In genomic region chr9:66105168-66105567, GRCm38 (mm10) we compare ENCODE assay signal across 18 mouse cellular contexts. TPM values are rescaled to one million over a fixed set of nuclear protein-coding genes. Genes with fewer than 3 reads are reported as not detected.
DNase-seq lines count a peak whose midpoint lies in the region; ATAC-seq and TF ChIP-seq lines count a peak whose summit lies in the region.
"Had no signal": no experiment of that assay in that cellular context is flagged by ENCODE, and none has a peak within 500 bp of the region (broad histone marks: within the 10 kb centered on the region; RNA-seq: fewer than 3 reads in every experiment).

No protein-coding gene starts in this region.

- ATAC-seq in liver, embryonic 14.5 days (ENCODE audit: insufficient read depth): no peak
- no peak for ATAC-seq in liver, embryonic 11.5 days (replicated peaks; ENCODE audit: low FRiP score)
- no peak for ATAC-seq in megakaryocyte progenitor cell, adult 5-6 weeks (replicated peaks; ENCODE audit: poor library complexity)
- ATAC-seq: forebrain, embryonic 13.5 days; forebrain, postnatal 0 days had no signal

- no peak overlapping the region for H3K4me3 ChIP-seq in liver, embryonic 14.5 days (ENCODE audit: insufficient read depth in 1 of 2, low read depth in 2 of 2, low read length in 2 of 2)
- no peak overlapping the region for H3K4me3 ChIP-seq in liver, embryonic 11.5 days (ENCODE audit: low read depth, low read length)
- no peak overlapping the region for H3K4me3 ChIP-seq in left cerebral cortex, adult 2 months
- H3K4me3 ChIP-seq: embryonic facial prominence, embryonic 13.5 days; forebrain, embryonic 13.5 days; heart, embryonic 13.5 days had no signal

- H3K4me2 ChIP-seq in liver, embryonic 14.5 days (ENCODE audit: low read depth): no peak overlapping the region
- no peak overlapping the region for H3K4me2 ChIP-seq in liver, embryonic 11.5 days
- H3K4me2 ChIP-seq: embryonic facial prominence, embryonic 13.5 days; forebrain, embryonic 13.5 days; heart, embryonic 13.5 days had no signal

- peak overlapping the region; percentile 30 for H3K27ac ChIP-seq in liver, embryonic 14.5 days
- no peak overlapping the region for H3K27ac ChIP-seq in liver, embryonic 11.5 days (ENCODE audit: low read depth, low read length)
- no peak overlapping the region for H3K27ac ChIP-seq in left cerebral cortex, adult 2 months
- H3K27ac ChIP-seq: embryonic facial prominence, embryonic 13.5 days; forebrain, embryonic 13.5 days; heart, embryonic 13.5 days had no signal

- H3K9ac ChIP-seq in liver, embryonic 14.5 days (replicated peaks): no peak overlapping the region
- H3K9ac ChIP-seq in liver, embryonic 11.5 days (ENCODE audit: low read depth, low read length): no peak overlapping the region
- H3K9ac ChIP-seq: embryonic facial prominence, embryonic 13.5 days; forebrain, embryonic 13.5 days; forebrain, postnatal 0 days; heart, embryonic 13.5 days had no signal

- no peaks in the 10 kb centered on the region for H3K27me3 ChIP-seq in liver, embryonic 14.5 days (ENCODE audit: control insufficient read depth, insufficient read depth, low read length)
- H3K27me3 ChIP-seq in liver, embryonic 11.5 days (replicated peaks; ENCODE audit: control insufficient read depth, insufficient read depth, low read length): no peaks in the 10 kb centered on the region
- H3K27me3 ChIP-seq: embryonic facial prominence, embryonic 13.5 days; forebrain, embryonic 13.5 days; heart, embryonic 13.5 days had no signal

- H3K36me3 ChIP-seq in liver, embryonic 14.5 days (replicated peaks; ENCODE audit: control insufficient read depth, insufficient read depth, low read depth): peaks cover 73% of the 10 kb centered on the region
- peaks cover 38% of the 10 kb centered on the region for H3K36me3 ChIP-seq in liver, embryonic 11.5 days (ENCODE audit: control insufficient read depth, insufficient read depth, low read length)

- DNase-seq in kidney, adult 8-10 months: peak; percentile 40 to 56
- no peak for DNase-seq in kidney, adult 18-20 months
- no peak for DNase-seq in liver, embryonic 14.5 days (ENCODE audit: low read depth in 3 of 3, low spot score in 3 of 3)
- DNase-seq in liver, embryonic 11.5 days (ENCODE audit: low spot score): no peak
- peak; percentile 29 for DNase-seq in kidney, postnatal 14 days
- no peak for DNase-seq in left cerebral cortex, adult 2 months (ENCODE audit: extremely low spot score in 1 of 2, low spot score in 2 of 2)
- DNase-seq: adrenal gland, adult 2 months; adrenal gland, postnatal 25 days; cerebellum, adult 18-20 months; cerebellum, adult 9-11 months; cerebellum, postnatal 36 days; forebrain, postnatal 0 days; gastrocnemius, postnatal 14 days; heart, postnatal 36 days had no signal

- no peak for TF ChIP-seq EP300 in liver, embryonic 14.5 days (IDR thresholded peaks at IDR 0.05; ENCODE audit: low read depth)

- WGBS in liver, embryonic 14.5 days (ENCODE audit: insufficient replicate concordance): 86% methylated on average over 8 of the region's 8 CpGs
- 90% methylated on average over 8 of the region's 8 CpGs for WGBS in liver, embryonic 11.5 days

- TF ChIP-seq CTCF in liver, embryonic 14.5 days (IDR thresholded peaks at IDR 0.05; ENCODE audit: low read depth): no peak
- TF ChIP-seq CTCF in left cerebral cortex, adult 2 months (IDR thresholded peaks at IDR 0.05): no peak

- H3K9me3 ChIP-seq in liver, embryonic 14.5 days (ENCODE audit: control insufficient read depth, low read length): no peaks in the 10 kb centered on the region
- no peaks in the 10 kb centered on the region for H3K9me3 ChIP-seq in liver, embryonic 11.5 days (ENCODE audit: control insufficient read depth, low read length)
- H3K9me3 ChIP-seq: embryonic facial prominence, embryonic 13.5 days; forebrain, embryonic 13.5 days; heart, embryonic 13.5 days had no signal

- intact Hi-C loops in left cerebral cortex, adult 2 months (cut with DNase I): no loop called here

- peaks cover 3 to 11% of the 10 kb centered on the region in 2 experiments; a peak in 3 of 4 replicates for H3K4me1 ChIP-seq in liver, embryonic 14.5 days (replicated peaks; ENCODE audit: control insufficient read depth in 2 of 2, insufficient read depth in 2 of 2, low read length in 1 of 2)
- no peaks in the 10 kb centered on the region for H3K4me1 ChIP-seq in liver, embryonic 11.5 days (replicated peaks; ENCODE audit: control insufficient read depth, insufficient read depth, low read length)
- H3K4me1 ChIP-seq: heart, embryonic 13.5 days had no signal

RNA-seq across cellular contexts. Expression of gene Snx1, which starts 21.2 kb away (rescaled TPM):
- polyA plus RNA-seq in liver, embryonic 14.5 days (2012; rRNA removed): 31.8 and 47.7 TPM in 2 replicates
- 66.0 and 68.3 TPM in 2 replicates for polyA plus RNA-seq in liver, embryonic 14.5 days (2014; fragmentation: Nextera tagmentation; extraction: Ambion mirVana)
- 129 and 139 TPM in 2 replicates for polyA plus RNA-seq in liver, embryonic 11.5 days (2014; fragmentation: Nextera tagmentation; extraction: Ambion mirVana)
- 54.4 and 54.8 TPM in 2 replicates for total RNA-seq in megakaryocyte progenitor cell, adult 5-6 weeks (2015)
- 104 and 107 TPM in 2 replicates for total RNA-seq in megakaryocyte progenitor cell, adult 5-6 weeks (2017)
- total RNA-seq in left cerebral cortex, adult 2 months (2021): 10 to 100 TPM; 71.8 to 74.8 TPM

RNA-seq across cellular contexts. Expression of gene Ciao2a, which starts 21.2 kb away (rescaled TPM):
- 32.3 and 50.1 TPM in 2 replicates for polyA plus RNA-seq in liver, embryonic 14.5 days (2012; rRNA removed)
- 129 and 132 TPM in 2 replicates for polyA plus RNA-seq in liver, embryonic 14.5 days (2014; fragmentation: Nextera tagmentation; extraction: Ambion mirVana)
- 256 and 260 TPM in 2 replicates for polyA plus RNA-seq in liver, embryonic 11.5 days (2014; fragmentation: Nextera tagmentation; extraction: Ambion mirVana)
- total RNA-seq in megakaryocyte progenitor cell, adult 5-6 weeks (2015): 306 and 323 TPM in 2 replicates
- 166 and 204 TPM in 2 replicates for total RNA-seq in megakaryocyte progenitor cell, adult 5-6 weeks (2017)
- total RNA-seq in left cerebral cortex, adult 2 months (2021): 10 to 100 TPM; 27.6 to 28.7 TPM

RNA-seq across cellular contexts. Expression of gene Snx22, which starts 35.6 kb away (rescaled TPM):
- 26.7 and 32.8 TPM in 2 replicates for polyA plus RNA-seq in liver, embryonic 14.5 days (2012; rRNA removed)
- polyA plus RNA-seq in liver, embryonic 14.5 days (2014; fragmentation: Nextera tagmentation; extraction: Ambion mirVana): 25.4 and 26.5 TPM in 2 replicates
- polyA plus RNA-seq in liver, embryonic 11.5 days (2014; fragmentation: Nextera tagmentation; extraction: Ambion mirVana): 6.5 and 7.0 TPM in 2 replicates
- total RNA-seq in megakaryocyte progenitor cell, adult 5-6 weeks (2015): 0.17 and 0.37 TPM in 2 replicates
- 0.81 and 0.96 TPM in 2 replicates for total RNA-seq in megakaryocyte progenitor cell, adult 5-6 weeks (2017)
- 1 to 10 TPM; 3.5 to 3.9 TPM for total RNA-seq in left cerebral cortex, adult 2 months (2021)

RNA-seq across cellular contexts. Expression of gene Ppib, which starts 45.1 kb away (rescaled TPM):
- polyA plus RNA-seq in liver, embryonic 14.5 days (2012; rRNA removed): 190 and 276 TPM in 2 replicates
- polyA plus RNA-seq in liver, embryonic 14.5 days (2014; fragmentation: Nextera tagmentation; extraction: Ambion mirVana): 422 and 434 TPM in 2 replicates
- 569 TPM in 2 replicates for polyA plus RNA-seq in liver, embryonic 11.5 days (2014; fragmentation: Nextera tagmentation; extraction: Ambion mirVana)
- total RNA-seq in megakaryocyte progenitor cell, adult 5-6 weeks (2015): 466 and 518 TPM in 2 replicates
- 761 and 799 TPM in 2 replicates for total RNA-seq in megakaryocyte progenitor cell, adult 5-6 weeks (2017)
- total RNA-seq in left cerebral cortex, adult 2 months (2021): 100 to 1,000 TPM; 161 to 170 TPM

RNA-seq across cellular contexts. Expression of gene Dapk2, which starts 52.9 kb away (rescaled TPM):
- 7.3 and 11.7 TPM in 2 replicates for polyA plus RNA-seq in liver, embryonic 14.5 days (2012; rRNA removed)
- polyA plus RNA-seq in liver, embryonic 14.5 days (2014; fragmentation: Nextera tagmentation; extraction: Ambion mirVana): 24.6 and 25.2 TPM in 2 replicates
- polyA plus RNA-seq in liver, embryonic 11.5 days (2014; fragmentation: Nextera tagmentation; extraction: Ambion mirVana): 5.9 and 6.1 TPM in 2 replicates
- 0.84 and 0.90 TPM in 2 replicates for total RNA-seq in megakaryocyte progenitor cell, adult 5-6 weeks (2015)
- total RNA-seq in megakaryocyte progenitor cell, adult 5-6 weeks (2017): 0.83 and 2.5 TPM in 2 replicates
- 1 to 10 TPM; 2.6 to 2.8 TPM for total RNA-seq in left cerebral cortex, adult 2 months (2021)

Comparison
In these comparisons a context has a peak if more than half of its experiments do, and no peak if none do; other contexts are left out.
1. DNase-seq: peak in kidney, adult 8-10 months (2 of 2) and kidney, postnatal 14 days (single experiment); none in kidney, adult 18-20 months (single experiment), liver, embryonic 14.5 days (0 of 3), liver, embryonic 11.5 days (single experiment) and left cerebral cortex, adult 2 months (0 of 2).
2. RNA of gene Ciao2a, which starts 21.2 kb away (total RNA-seq): 166 to 323 TPM in megakaryocyte progenitor cell, adult 5-6 weeks; 27.6 to 28.7 TPM in left cerebral cortex, adult 2 months; every median in the first group is over 4 times any median in the second.